Mouse (Mus musculus): Measurements from ENCODE around the gene Syt12.

- TF ChIP-seq MAZ (IDR thresholded peaks at IDR 0.05; ENCODE audit: low read depth, low read length) (no peak), MYC (IDR thresholded peaks at IDR 0.05; ENCODE audit: low read depth, low read length) (no peak), CTCF (IDR thresholded peaks at IDR 0.05 in 2 of 3, conservative IDR thresholded peaks at IDR 0.05 in 1 of 3; ENCODE audit: control insufficient read depth in 1 of 3, insufficient read depth in 1 of 3, low read depth in 2 of 3, low read length in 3 of 3, poor library complexity in 1 of 3, severe bottlenecking in 1 of 3) (no peak), CHD1 (IDR thresholded peaks at IDR 0.05; ENCODE audit: low read depth, low read length) (no peak)
Measured at GRCm38 (mm10) chr19:4404840-4405239, 72.4 kb downstream of the Syt12 start.
